ENCODE assay signal across 22 mouse cellular contexts in the genomic region with DNA sequence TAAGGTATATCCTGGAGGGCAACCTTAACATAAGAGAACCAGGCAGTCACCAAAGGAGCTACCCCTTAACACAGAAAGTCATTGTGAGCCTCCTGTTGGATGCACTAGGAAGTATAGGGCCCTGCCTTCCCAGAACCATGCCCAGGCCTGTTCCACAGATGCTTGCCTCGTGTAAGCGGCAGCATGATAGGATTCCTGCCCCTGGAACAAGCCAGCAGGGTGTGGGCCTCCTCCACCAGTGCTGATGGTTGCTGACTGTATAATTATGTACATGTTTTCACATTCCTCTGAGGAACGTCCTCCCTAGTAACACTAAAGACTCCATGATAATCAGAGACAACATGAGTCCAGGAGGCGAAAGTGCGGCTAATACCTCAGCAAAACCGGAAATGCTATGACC. TPM values are rescaled to one million over a fixed set of nuclear protein-coding genes. Genes with fewer than 3 reads are reported as not detected.
DNase-seq lines count a peak whose midpoint lies in the region; ATAC-seq and TF ChIP-seq lines count a peak whose summit lies in the region.
"Had no signal": no experiment of that assay in that cellular context is flagged by ENCODE, and none has a peak within 500 bp of the region (broad histone marks: within the 10 kb centered on the region; RNA-seq: fewer than 3 reads in every experiment).

No protein-coding gene starts in this region.

- no peaks in the 10 kb centered on the region for H3K4me1 ChIP-seq in embryonic facial prominence, embryonic 13.5 days
- H3K4me1 ChIP-seq in embryonic facial prominence, embryonic 10.5 days, result no peaks in the 10 kb centered on the region
- H3K4me1 ChIP-seq in ES-E14 (ENCODE audit: control insufficient read depth in 2 of 2, insufficient read depth in 2 of 2, low read length in 2 of 2, poor library complexity in 1 of 2), result peaks cover 4 to 6% of the 10 kb centered on the region in 2 experiments; a peak in 2 of 4 replicates
- H3K4me1 ChIP-seq in embryonic facial prominence, embryonic 15.5 days, result no peaks in the 10 kb centered on the region
- no peaks in the 10 kb centered on the region for H3K4me1 ChIP-seq in midbrain, embryonic 11.5 days (ENCODE audit: control insufficient read depth, insufficient read depth, low read length)
- H3K4me1 ChIP-seq: forebrain, embryonic 12.5 days; hindbrain, embryonic 13.5 days; intestine, embryonic 15.5 days had no signal

- no peak overlapping the region for H3K9ac ChIP-seq in embryonic facial prominence, embryonic 13.5 days
- H3K9ac ChIP-seq in ES-E14 (ENCODE audit: insufficient read depth, low read depth, low read length, poor library complexity, severe bottlenecking), result no peak overlapping the region
- H3K9ac ChIP-seq in embryonic facial prominence, embryonic 15.5 days, result no peak overlapping the region
- no peak overlapping the region for H3K9ac ChIP-seq in midbrain, embryonic 11.5 days (ENCODE audit: low read length)
- H3K9ac ChIP-seq: forebrain, embryonic 12.5 days; heart, embryonic 13.5 days; hindbrain, embryonic 13.5 days; intestine, embryonic 15.5 days had no signal

- in situ Hi-C loops in ES-E14 (cut with MboI; ENCODE audit: low sequenced_read_pairs in 2 of 2, unreplicated experiment in 2 of 2), result no loop called here

- H3K4me3 ChIP-seq in embryonic facial prominence, embryonic 13.5 days, result no peak overlapping the region
- no peak overlapping the region for H3K4me3 ChIP-seq in embryonic facial prominence, embryonic 10.5 days
- no peak overlapping the region for H3K4me3 ChIP-seq in ES-E14 (ENCODE audit: insufficient read depth in 1 of 2, low read depth in 1 of 2, low read length in 2 of 2, poor library complexity in 1 of 2, severe bottlenecking in 1 of 2)
- H3K4me3 ChIP-seq in embryonic facial prominence, embryonic 15.5 days (replicated peaks), result no peak overlapping the region
- no peak overlapping the region for H3K4me3 ChIP-seq in midbrain, embryonic 11.5 days (ENCODE audit: low read depth, low read length)
- H3K4me3 ChIP-seq: forebrain, embryonic 12.5 days; heart, embryonic 13.5 days; hindbrain, embryonic 13.5 days; intestine, embryonic 15.5 days had no signal

- no peak overlapping the region for H3K4me2 ChIP-seq in embryonic facial prominence, embryonic 13.5 days
- no peak overlapping the region for H3K4me2 ChIP-seq in embryonic facial prominence, embryonic 15.5 days (replicated peaks)
- no peak overlapping the region for H3K4me2 ChIP-seq in midbrain, embryonic 11.5 days
- H3K4me2 ChIP-seq: forebrain, embryonic 12.5 days; heart, embryonic 13.5 days; hindbrain, embryonic 13.5 days; intestine, embryonic 15.5 days had no signal

- no peak for DNase-seq in embryonic facial prominence, embryonic 10.5 days (ENCODE audit: low spot score)
- DNase-seq in ES-E14 (ENCODE audit: low read depth, low spot score), result peak; percentile 21
- DNase-seq in midbrain, embryonic 11.5 days (ENCODE audit: low spot score, missing footprints), result no peak
- DNase-seq in left cerebral cortex, adult 8-10 months (ENCODE audit: low spot score in 2 of 2), result no peak
- DNase-seq: adrenal gland, postnatal 14 days; B cell, adult 2 months; cerebellum, adult 11-12 months; cerebellum, adult 9-10 months; cerebellum, postnatal 25 days; gastrocnemius, postnatal 14 days; heart, postnatal 4 days; kidney, adult 18-20 months had no signal

- no peaks in the 10 kb centered on the region for H3K9me3 ChIP-seq in embryonic facial prominence, embryonic 13.5 days
- H3K9me3 ChIP-seq in embryonic facial prominence, embryonic 10.5 days, result no peaks in the 10 kb centered on the region
- H3K9me3 ChIP-seq in ES-E14 (ENCODE audit: control insufficient read depth, insufficient read depth, low read depth, low read length), result no peaks in the 10 kb centered on the region
- no peaks in the 10 kb centered on the region for H3K9me3 ChIP-seq in embryonic facial prominence, embryonic 15.5 days (replicated peaks)
- H3K9me3 ChIP-seq in midbrain, embryonic 11.5 days (ENCODE audit: control insufficient read depth, low read length), result no peaks in the 10 kb centered on the region
- H3K9me3 ChIP-seq: forebrain, embryonic 12.5 days; heart, embryonic 13.5 days; hindbrain, embryonic 13.5 days; intestine, embryonic 15.5 days had no signal

- no peaks in the 10 kb centered on the region for H3K27me3 ChIP-seq in embryonic facial prominence, embryonic 13.5 days
- no peaks in the 10 kb centered on the region for H3K27me3 ChIP-seq in embryonic facial prominence, embryonic 10.5 days (replicated peaks; ENCODE audit: low read depth, poor library complexity, severe bottlenecking)
- H3K27me3 ChIP-seq in embryonic facial prominence, embryonic 15.5 days, result no peaks in the 10 kb centered on the region
- H3K27me3 ChIP-seq in midbrain, embryonic 11.5 days (ENCODE audit: control insufficient read depth, insufficient read depth, low read length), result no peaks in the 10 kb centered on the region
- H3K27me3 ChIP-seq: forebrain, embryonic 12.5 days; heart, embryonic 13.5 days; hindbrain, embryonic 13.5 days; intestine, embryonic 15.5 days had no signal

- WGBS in embryonic facial prominence, embryonic 13.5 days, result 59% methylated on average over 6 of the region's 6 CpGs
- WGBS in embryonic facial prominence, embryonic 10.5 days, result 91% methylated on average over 6 of the region's 6 CpGs
- 48% methylated on average over 6 of the region's 6 CpGs for WGBS in embryonic facial prominence, embryonic 15.5 days
- 91% methylated on average over 6 of the region's 6 CpGs for WGBS in midbrain, embryonic 11.5 days

- H3K36me3 ChIP-seq in embryonic facial prominence, embryonic 13.5 days, result peaks cover 53% of the 10 kb centered on the region
- peaks cover 85% of the 10 kb centered on the region for H3K36me3 ChIP-seq in embryonic facial prominence, embryonic 10.5 days (replicated peaks)
- peaks cover 24% of the 10 kb centered on the region for H3K36me3 ChIP-seq in ES-E14 (ENCODE audit: control insufficient read depth, insufficient read depth, low read length, poor library complexity, severe bottlenecking)
- peaks cover 60% of the 10 kb centered on the region for H3K36me3 ChIP-seq in embryonic facial prominence, embryonic 15.5 days
- no peaks in the 10 kb centered on the region for H3K36me3 ChIP-seq in midbrain, embryonic 11.5 days (ENCODE audit: control insufficient read depth, insufficient read depth, low read length)

- peak overlapping the region; percentile 48 for H3K27ac ChIP-seq in embryonic facial prominence, embryonic 13.5 days
- no peak overlapping the region for H3K27ac ChIP-seq in embryonic facial prominence, embryonic 10.5 days (replicated peaks)
- H3K27ac ChIP-seq in ES-E14 (ENCODE audit: insufficient read depth, low read depth, low read length, poor library complexity, severe bottlenecking), result no peak overlapping the region; the same call in 1 of the 2 replicates
- H3K27ac ChIP-seq in embryonic facial prominence, embryonic 15.5 days (replicated peaks), result no peak overlapping the region
- H3K27ac ChIP-seq in midbrain, embryonic 11.5 days (ENCODE audit: low read depth, low read length), result no peak overlapping the region
- H3K27ac ChIP-seq: forebrain, embryonic 12.5 days; heart, embryonic 13.5 days; hindbrain, embryonic 13.5 days; hindbrain, postnatal 0 days; intestine, embryonic 15.5 days had no signal

- ATAC-seq in embryonic facial prominence, embryonic 13.5 days (ENCODE audit: insufficient number of reproducible peaks, insufficient read depth, low FRiP score, low TSS enrichment, low read depth), result no peak
- ATAC-seq in embryonic facial prominence, embryonic 15.5 days (ENCODE audit: insufficient number of reproducible peaks, low FRiP score, low TSS enrichment, low read depth), result 0 out of 2 replicates have a peak, but pooled peaks have one; percentile 39
- ATAC-seq in inflammation-experienced regulatory T-cells, adult 6 months, result no peak
- ATAC-seq in midbrain, embryonic 11.5 days (ENCODE audit: low FRiP score), result no peak
- ATAC-seq: CD4-positive, CD25-positive, alpha-beta regulatory T cell, adult 4 months; forebrain, embryonic 16.5 days; hindbrain, postnatal 0 days; intestine, embryonic 15.5 days had no signal

TF ChIP-seq in ES-E14, 5 proteins besides CTCF, POLR2A, EP300 and RAD21:
- no peak for TF ChIP-seq ZC3H11A (IDR thresholded peaks at IDR 0.05; ENCODE audit: borderline replicate concordance, low read depth, low read length)
- no peak for TF ChIP-seq HCFC1 (IDR thresholded peaks at IDR 0.05; ENCODE audit: borderline replicate concordance, insufficient read depth, low read length)
- no peak for TF ChIP-seq CHD2 (IDR thresholded peaks at IDR 0.05; ENCODE audit: low read depth, low read length)

RNA-seq across cellular contexts. Expression of a gene that starts 28.2 kb away (rescaled TPM):
- 35.3 and 39.1 TPM in 2 replicates for polyA plus RNA-seq in embryonic facial prominence, embryonic 13.5 days (2015; fragmentation: Nextera tagmentation; extraction: Ambion mirVana)
- 52.7 and 56.8 TPM in 2 replicates for polyA plus RNA-seq in embryonic facial prominence, embryonic 10.5 days (2016; fragmentation: Nextera tagmentation; extraction: Ambion mirVana)
- 27.8 and 35.0 TPM in 2 replicates for total RNA-seq in ES-E14 (2012; rRNA removed)
- 33.2 and 34.3 TPM in 2 replicates for polyA plus RNA-seq in embryonic facial prominence, embryonic 15.5 days (2015; fragmentation: Nextera tagmentation; extraction: Ambion mirVana)
- 10 to 100 TPM in 2 of 3 experiments, 1 to 10 TPM in 1; 8.7 to 27.4 (median 14.4) TPM for polyA plus RNA-seq in inflammation-experienced regulatory T-cells, adult 6 months (2017; shearing (Covaris generic))
- polyA plus RNA-seq in midbrain, embryonic 11.5 days (2014; fragmentation: Nextera tagmentation; extraction: Ambion mirVana), result 53.3 and 55.4 TPM in 2 replicates
- 10 to 100 TPM; 13.1 to 20.9 (median 16.4) TPM for total RNA-seq in left cerebral cortex, adult 8-10 months (2022)

RNA-seq across cellular contexts. Expression of a gene that starts 28.3 kb away (rescaled TPM):
- 32.0 and 37.2 TPM in 2 replicates for polyA plus RNA-seq in embryonic facial prominence, embryonic 13.5 days (2015; fragmentation: Nextera tagmentation; extraction: Ambion mirVana)
- polyA plus RNA-seq in embryonic facial prominence, embryonic 10.5 days (2016; fragmentation: Nextera tagmentation; extraction: Ambion mirVana), result 29.7 and 30.4 TPM in 2 replicates
- 9.4 and 9.6 TPM in 2 replicates for total RNA-seq in ES-E14 (2012; rRNA removed)
- 27.4 and 28.4 TPM in 2 replicates for polyA plus RNA-seq in embryonic facial prominence, embryonic 15.5 days (2015; fragmentation: Nextera tagmentation; extraction: Ambion mirVana)
- polyA plus RNA-seq in inflammation-experienced regulatory T-cells, adult 6 months (2017; shearing (Covaris generic)), result 1 to 10 TPM; 5.0 to 9.3 (median 8.6) TPM
- 42.3 and 50.4 TPM in 2 replicates for polyA plus RNA-seq in midbrain, embryonic 11.5 days (2014; fragmentation: Nextera tagmentation; extraction: Ambion mirVana)
- total RNA-seq in left cerebral cortex, adult 8-10 months (2022), result 10 to 100 TPM; 78.9 to 89.4 (median 83.4) TPM
